Mouse (Mus musculus) ovary, adult 2 months (tissue): ENCODE results near the gene Cldn16. TPM values are rescaled to one million over a fixed set of nuclear protein-coding genes. Genes with fewer than 3 reads are reported as not detected.

Experiments used
- polyA plus RNA-seq: library from polyadenylated mRNA; depleted of rRNA; stranded (reverse); fragments of >200 nt; gene quantifications from 2 replicates; pipeline ENCODE4 v1.2.3, GENCODE M21; 2012; rRNA removed

The Cldn16 gene
- not detected in 2 replicates for polyA plus RNA-seq

DNA sequence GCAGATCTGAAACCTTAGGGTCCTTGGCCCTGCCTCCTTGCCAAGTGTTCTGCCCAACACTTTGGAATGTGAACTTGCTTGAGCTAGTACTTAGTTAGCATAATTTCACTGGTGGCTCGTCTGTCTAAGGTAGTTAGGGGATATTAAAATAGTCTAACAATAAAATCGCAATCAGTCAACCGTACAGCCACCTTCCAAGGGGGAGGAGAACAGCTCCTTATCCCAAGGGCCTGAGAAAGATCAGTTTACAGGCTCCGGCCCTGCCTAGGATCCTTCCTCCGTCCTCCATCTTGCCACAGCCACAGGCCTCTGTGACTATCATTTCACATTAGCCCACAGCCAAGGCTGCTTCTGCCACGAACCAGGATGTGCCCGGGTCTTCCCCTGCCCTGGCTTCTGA lies at the start of gene Cldn16:
Gene Cldn16, plus strand, starts transcription at position 301 of the 400 bp plus-strand sequence.

DNA sequence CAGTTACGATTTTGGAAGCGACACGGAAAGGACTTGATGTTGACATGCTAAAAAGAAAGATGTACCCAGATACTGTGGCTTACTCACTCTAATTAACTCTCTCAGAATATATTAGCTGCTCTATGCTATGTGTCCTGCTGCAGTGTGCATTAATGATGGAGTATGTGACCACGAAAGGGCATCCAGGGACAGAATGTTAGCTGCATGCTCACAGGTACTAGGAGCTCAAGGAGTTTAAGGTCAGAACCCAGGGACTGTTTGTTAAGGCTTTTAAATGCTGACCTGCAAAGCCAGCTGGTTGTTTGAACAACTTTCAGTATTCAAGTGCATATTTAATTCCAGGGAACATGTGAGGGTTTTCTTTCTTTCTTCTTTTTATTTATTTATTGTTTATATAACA lies 63.7 kb downstream of the Cldn16 start, which contains the start of gene Tmem207:
Gene Tmem207, minus strand, starts transcription at position 101 of the 400 bp plus-strand sequence.

Other genes starting within 250 kb of the Cldn16 start
- 6.8 and 11.0 TPM in 2 replicates for gene Cldn1, start 91.3 kb upstream of the Cldn16 start, polyA plus RNA-seq
- not detected in 2 replicates for gene Tmem207, start 63.6 kb downstream of the Cldn16 start, polyA plus RNA-seq
- 1.6 and 2.3 TPM in 2 replicates for gene Il1rap, start 118.6 kb downstream of the Cldn16 start, polyA plus RNA-seq